ENCODE assay signal across 21 mouse cellular contexts in genomic region chr2:45956792-45957330, GRCm38 (mm10).
A peak's percentile ranks its signal among the peaks of the same experiment; 100 is the strongest.
DNase-seq lines count a peak whose midpoint lies in the region; ATAC-seq lines count a peak whose summit lies in the region.
"Had no signal": no experiment of that assay in that cellular context is flagged by ENCODE, and none has a peak within 500 bp of the region (broad histone marks: within the 10 kb centered on the region; RNA-seq: fewer than 3 reads in every experiment).

No protein-coding gene starts in this region.

- no peak overlapping the region for H3K9ac ChIP-seq in midbrain, embryonic 14.5 days (replicated peaks; ENCODE audit: low read length)
- H3K9ac ChIP-seq: embryonic facial prominence, embryonic 13.5 days; forebrain, embryonic 13.5 days; forebrain, postnatal 0 days; heart, embryonic 13.5 days; hindbrain, embryonic 12.5 days had no signal

- DNase-seq in kidney, adult 9 months: peak; percentile 71
- no peak for DNase-seq in kidney, postnatal 10 days
- peak; percentile 1 for DNase-seq in midbrain, embryonic 14.5 days
- no peak for DNase-seq in midbrain, embryonic 10.5 days (ENCODE audit: low spot score)
- peak; percentile 10 to 54 for DNase-seq in kidney, postnatal 36 days
- no peak for DNase-seq in frontal cortex, postnatal 36 days (ENCODE audit: low spot score in 2 of 2)
- DNase-seq in urinary bladder, postnatal 14 days (ENCODE audit: low spot score): no peak
- DNase-seq: adrenal gland, adult 8-10 months; adrenal gland, postnatal 36 days; cerebellum, adult 9-11 months; cerebellum, postnatal 36 days; forebrain, postnatal 0 days; gastrocnemius, adult 2 months; gastrocnemius, postnatal 25 days; heart, adult 11 months; heart, postnatal 4 days had no signal

- no peaks in the 10 kb centered on the region for H3K4me1 ChIP-seq in midbrain, embryonic 14.5 days (ENCODE audit: control insufficient read depth, insufficient read depth, low read length)
- H3K4me1 ChIP-seq in midbrain, embryonic 10.5 days: no peaks in the 10 kb centered on the region
- H3K4me1 ChIP-seq: embryonic facial prominence, embryonic 13.5 days; forebrain, embryonic 13.5 days; heart, embryonic 13.5 days; hindbrain, embryonic 12.5 days had no signal

- H3K4me2 ChIP-seq in midbrain, embryonic 14.5 days (ENCODE audit: low read length): no peak overlapping the region
- H3K4me2 ChIP-seq: embryonic facial prominence, embryonic 13.5 days; forebrain, embryonic 13.5 days; heart, embryonic 13.5 days; hindbrain, embryonic 12.5 days had no signal

- WGBS in midbrain, embryonic 14.5 days: 69% methylated on average over 4 of the region's 4 CpGs
- WGBS in midbrain, embryonic 10.5 days: 83% methylated on average over 4 of the region's 4 CpGs

- H3K9me3 ChIP-seq in midbrain, embryonic 14.5 days (ENCODE audit: control insufficient read depth, low read length): no peaks in the 10 kb centered on the region
- no peaks in the 10 kb centered on the region for H3K9me3 ChIP-seq in midbrain, embryonic 10.5 days (replicated peaks)
- H3K9me3 ChIP-seq: embryonic facial prominence, embryonic 13.5 days; forebrain, embryonic 13.5 days; heart, embryonic 13.5 days; hindbrain, embryonic 12.5 days had no signal

- ATAC-seq in midbrain, embryonic 14.5 days (ENCODE audit: low FRiP score, low TSS enrichment): no peak
- ATAC-seq: forebrain, embryonic 13.5 days; forebrain, postnatal 0 days; hindbrain, embryonic 16.5 days had no signal

- no peaks in the 10 kb centered on the region for H3K27me3 ChIP-seq in midbrain, embryonic 14.5 days (ENCODE audit: control insufficient read depth, insufficient read depth, low read length)
- H3K27me3 ChIP-seq in midbrain, embryonic 10.5 days (ENCODE audit: low read depth, poor library complexity, severe bottlenecking): no peaks in the 10 kb centered on the region
- H3K27me3 ChIP-seq: embryonic facial prominence, embryonic 13.5 days; forebrain, embryonic 13.5 days; heart, embryonic 13.5 days; hindbrain, embryonic 12.5 days had no signal

- H3K27ac ChIP-seq in midbrain, embryonic 14.5 days (replicated peaks; ENCODE audit: low read depth, low read length): no peak overlapping the region
- no peak overlapping the region for H3K27ac ChIP-seq in midbrain, embryonic 10.5 days (replicated peaks)
- H3K27ac ChIP-seq: embryonic facial prominence, embryonic 13.5 days; forebrain, embryonic 13.5 days; gastrocnemius, adult 2 months; heart, embryonic 13.5 days; hindbrain, embryonic 12.5 days had no signal

- no peak overlapping the region for H3K4me3 ChIP-seq in midbrain, embryonic 14.5 days (replicated peaks; ENCODE audit: low read depth, low read length)
- H3K4me3 ChIP-seq in midbrain, embryonic 10.5 days: no peak overlapping the region
- H3K4me3 ChIP-seq: embryonic facial prominence, embryonic 13.5 days; forebrain, embryonic 13.5 days; gastrocnemius, adult 2 months; heart, embryonic 13.5 days; hindbrain, embryonic 12.5 days had no signal

- H3K36me3 ChIP-seq in midbrain, embryonic 14.5 days (ENCODE audit: control insufficient read depth, insufficient read depth, low read length): no peaks in the 10 kb centered on the region
- H3K36me3 ChIP-seq in midbrain, embryonic 10.5 days: no peaks in the 10 kb centered on the region
- H3K36me3 ChIP-seq: embryonic facial prominence, embryonic 13.5 days; heart, embryonic 13.5 days; hindbrain, embryonic 12.5 days had no signal

Comparison
In these comparisons a context has a peak if more than half of its experiments do, and no peak if none do; other contexts are left out.
1. DNase-seq: peak in kidney, adult 9 months (single experiment), midbrain, embryonic 14.5 days (single experiment) and kidney, postnatal 36 days (2 of 2); none in kidney, postnatal 10 days (single experiment), midbrain, embryonic 10.5 days (single experiment), frontal cortex, postnatal 36 days (0 of 2) and urinary bladder, postnatal 14 days (single experiment).